Mouse (Mus musculus): Measurements from ENCODE around the gene Mblac2. TPM values are rescaled to one million over a fixed set of nuclear protein-coding genes. Genes with fewer than 3 reads are reported as not detected.

The Mblac2 gene
- polyA plus RNA-seq (2015; fragmentation: Nextera tagmentation; extraction: Ambion mirVana), result 8.7 and 9.7 TPM in 2 replicates

- H3K4me2 ChIP-seq (ENCODE audit: low read length), result peak within 1 kb of the TSS; percentile 94
- H3K4me3 ChIP-seq (replicated peaks; ENCODE audit: low read depth, low read length), result peak within 1 kb of the TSS; percentile 81
- no peaks in the 10 kb centered on the region for H3K9me3 ChIP-seq (replicated peaks; ENCODE audit: low read length)
- H3K36me3 ChIP-seq (ENCODE audit: insufficient read depth, low read length), result no peaks in the 10 kb centered on the region
- ATAC-seq (replicated peaks; ENCODE audit: low FRiP score, low read depth) (peak; percentile 97), DNase-seq (ENCODE audit: low spot score) (peak; percentile 95)
- H3K27ac ChIP-seq, result peak within 1 kb of the TSS; percentile 86
- H3K27me3 ChIP-seq (ENCODE audit: insufficient read depth, low read length), result no peaks in the 10 kb centered on the region
- 2% methylated on average over 61 of the region's 61 CpGs for WGBS
- peak within 1 kb of the TSS; percentile 72 for H3K9ac ChIP-seq (ENCODE audit: low read depth, low read length)
- peaks cover 6% of the 10 kb centered on the region for H3K4me1 ChIP-seq (replicated peaks; ENCODE audit: insufficient read depth, low read length)
- peak; percentile 32; the same call in 1 of the 2 replicates for TF ChIP-seq CTCF (IDR thresholded peaks at IDR 0.05; ENCODE audit: low read depth)
These were observed at the start of gene Mblac2, which contains the start of gene Polr3g for GRCm38 (mm10) chr13:81710775-81711545. TSS of gene Mblac2 (plus strand) at chr13:81711341. TSS of gene Polr3g (minus strand) at chr13:81711013.

- H3K9me3 ChIP-seq (replicated peaks; ENCODE audit: low read length), result no peaks in the 10 kb centered on the region
- H3K4me1 ChIP-seq (replicated peaks; ENCODE audit: insufficient read depth, low read length), result peaks cover 6% of the 10 kb centered on the region
- no peaks in the 10 kb centered on the region for H3K27me3 ChIP-seq (ENCODE audit: insufficient read depth, low read length)
- DNase-seq (ENCODE audit: low spot score) (no peak), ATAC-seq (replicated peaks; ENCODE audit: low FRiP score, low read depth) (no peak)
- TF ChIP-seq CTCF (IDR thresholded peaks at IDR 0.05; ENCODE audit: low read depth), result no peak
- no peak overlapping the region for H3K4me2 ChIP-seq (ENCODE audit: low read length)
- peaks cover 39% of the 10 kb centered on the region for H3K36me3 ChIP-seq (ENCODE audit: insufficient read depth, low read length)
- no peak overlapping the region for H3K27ac ChIP-seq
- no peak overlapping the region for H3K4me3 ChIP-seq (replicated peaks; ENCODE audit: low read depth, low read length)
- 86% methylated on average over 12 of the region's 12 CpGs for WGBS
- H3K9ac ChIP-seq (ENCODE audit: low read depth, low read length), result no peak overlapping the region
These were observed 47.4 kb upstream of the Mblac2 start for GRCm38 (mm10) chr13:81663566-81664330.

- TF ChIP-seq CTCF (IDR thresholded peaks at IDR 0.05; ENCODE audit: low read depth), result no peak
- H3K36me3 ChIP-seq (ENCODE audit: insufficient read depth, low read length), result peaks cover 41% of the 10 kb centered on the region
- no peaks in the 10 kb centered on the region for H3K9me3 ChIP-seq (replicated peaks; ENCODE audit: low read length)
- DNase-seq (ENCODE audit: low spot score), result no peak
- 0 out of 2 replicates have a peak, but pooled peaks cover 2% of the 10 kb centered on the region for H3K4me1 ChIP-seq (replicated peaks; ENCODE audit: insufficient read depth, low read length)
- ATAC-seq (replicated peaks; ENCODE audit: low FRiP score, low read depth), result no peak
- no peaks in the 10 kb centered on the region for H3K27me3 ChIP-seq (ENCODE audit: insufficient read depth, low read length)
- no peak overlapping the region for H3K27ac ChIP-seq
- H3K9ac ChIP-seq (ENCODE audit: low read depth, low read length), result no peak overlapping the region
- no peak overlapping the region for H3K4me2 ChIP-seq (ENCODE audit: low read length)
- H3K4me3 ChIP-seq (replicated peaks; ENCODE audit: low read depth, low read length), result no peak overlapping the region
- 90% methylated on average over 5 of the region's 5 CpGs for WGBS
These were observed 46.8 kb upstream of the Mblac2 start for GRCm38 (mm10) chr13:81664331-81664698.

- Histone ChIP-seq H3K27ac (no peak overlapping the region), H3K4me2 (ENCODE audit: low read length) (no peak overlapping the region), H3K4me1 (replicated peaks; ENCODE audit: insufficient read depth, low read length) (no peaks in the 10 kb centered on the region), H3K36me3 (ENCODE audit: insufficient read depth, low read length) (peaks cover 49% of the 10 kb centered on the region), H3K9ac (ENCODE audit: low read depth, low read length) (no peak overlapping the region), H3K9me3 (replicated peaks; ENCODE audit: low read length) (no peaks in the 10 kb centered on the region), H3K4me3 (replicated peaks; ENCODE audit: low read depth, low read length) (no peak overlapping the region), H3K27me3 (ENCODE audit: insufficient read depth, low read length) (no peaks in the 10 kb centered on the region)
- WGBS, result 89% methylated on average over 5 of the region's 5 CpGs
- DNase-seq (ENCODE audit: low spot score) (no peak), ATAC-seq (replicated peaks; ENCODE audit: low FRiP score, low read depth) (no peak)
- TF ChIP-seq CTCF (IDR thresholded peaks at IDR 0.05; ENCODE audit: low read depth), result no peak
These were observed 43.4 kb upstream of the Mblac2 start for GRCm38 (mm10) chr13:81667713-81668112.

GRCm38 (mm10) chr13:81675333-81675732 lies 35.8 kb upstream of the Mblac2 start:
- Histone ChIP-seq H3K4me3 (replicated peaks; ENCODE audit: low read depth, low read length) (no peak overlapping the region), H3K4me2 (ENCODE audit: low read length) (no peak overlapping the region), H3K36me3 (ENCODE audit: insufficient read depth, low read length) (peaks cover 6% of the 10 kb centered on the region; the same call in 1 of the 2 replicates), H3K27ac (no peak overlapping the region), H3K27me3 (ENCODE audit: insufficient read depth, low read length) (no peaks in the 10 kb centered on the region), H3K9me3 (replicated peaks; ENCODE audit: low read length) (no peaks in the 10 kb centered on the region), H3K9ac (ENCODE audit: low read depth, low read length) (no peak overlapping the region), H3K4me1 (replicated peaks; ENCODE audit: insufficient read depth, low read length) (no peaks in the 10 kb centered on the region)
- no peak for DNase-seq (ENCODE audit: low spot score)
- WGBS, result 80% methylated on average over 8 of the region's 8 CpGs
- ATAC-seq (replicated peaks; ENCODE audit: low FRiP score, low read depth), result no peak
- TF ChIP-seq CTCF (IDR thresholded peaks at IDR 0.05; ENCODE audit: low read depth), result no peak

GRCm38 (mm10) chr13:81683107-81683506 lies 28.0 kb upstream of the Mblac2 start:
- WGBS, result 97% methylated on average over 3 of the region's 3 CpGs
- Histone ChIP-seq H3K27ac (no peak overlapping the region), H3K4me2 (ENCODE audit: low read length) (no peak overlapping the region), H3K27me3 (ENCODE audit: insufficient read depth, low read length) (no peaks in the 10 kb centered on the region), H3K4me3 (replicated peaks; ENCODE audit: low read depth, low read length) (no peak overlapping the region), H3K9me3 (replicated peaks; ENCODE audit: low read length) (no peaks in the 10 kb centered on the region), H3K36me3 (ENCODE audit: insufficient read depth, low read length) (no peaks in the 10 kb centered on the region), H3K4me1 (replicated peaks; ENCODE audit: insufficient read depth, low read length) (no peaks in the 10 kb centered on the region), H3K9ac (ENCODE audit: low read depth, low read length) (no peak overlapping the region)
- DNase-seq (ENCODE audit: low spot score) (no peak), ATAC-seq (replicated peaks; ENCODE audit: low FRiP score, low read depth) (no peak)
- TF ChIP-seq CTCF (IDR thresholded peaks at IDR 0.05; ENCODE audit: low read depth), result no peak

All from kidney, postnatal 0 days (tissue).